Mouse (Mus musculus) stomach, adult 2 months (tissue): Measurements from ENCODE around the gene Olfr1199. TPM values are rescaled to one million over a fixed set of nuclear protein-coding genes. Genes with fewer than 3 reads are reported as not detected.

Source experiments
- polyA plus RNA-seq: library from polyadenylated mRNA; depleted of rRNA; stranded (reverse); fragments of >200 nt; gene quantifications from 2 replicates; pipeline ENCODE4 v1.2.3, GENCODE M21; 2012; rRNA removed

Gene Olfr1199
- polyA plus RNA-seq: not detected in 2 replicates

DNA sequence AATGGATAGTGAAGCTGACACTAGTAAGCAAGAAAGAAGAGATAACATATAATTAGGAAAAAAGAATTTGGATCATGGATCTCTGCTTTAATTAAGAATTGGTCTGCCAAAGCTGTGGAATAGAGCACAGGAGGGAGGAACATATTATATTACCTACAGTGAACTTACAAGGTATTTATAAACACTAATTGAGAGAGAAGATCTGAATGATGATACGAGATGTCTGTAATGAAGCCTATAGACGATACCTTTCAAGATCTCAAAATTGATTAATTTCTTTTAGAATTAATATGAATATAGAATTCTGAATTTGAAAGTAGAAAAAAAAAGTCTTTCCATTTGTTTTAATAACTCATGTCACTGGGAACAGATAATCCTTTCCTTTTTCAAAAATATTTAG, at the start of gene Olfr1199:
Gene Olfr1199, minus strand, starts transcription at position 101 of the 400 bp plus-strand sequence.

GRCm38 (mm10) chr2:88792736-88793135, 32.5 kb upstream of the Olfr1199 start, which contains the start of gene Olfr1201:
TSS of gene Olfr1201 (plus strand) at chr2:88793036.

DNA sequence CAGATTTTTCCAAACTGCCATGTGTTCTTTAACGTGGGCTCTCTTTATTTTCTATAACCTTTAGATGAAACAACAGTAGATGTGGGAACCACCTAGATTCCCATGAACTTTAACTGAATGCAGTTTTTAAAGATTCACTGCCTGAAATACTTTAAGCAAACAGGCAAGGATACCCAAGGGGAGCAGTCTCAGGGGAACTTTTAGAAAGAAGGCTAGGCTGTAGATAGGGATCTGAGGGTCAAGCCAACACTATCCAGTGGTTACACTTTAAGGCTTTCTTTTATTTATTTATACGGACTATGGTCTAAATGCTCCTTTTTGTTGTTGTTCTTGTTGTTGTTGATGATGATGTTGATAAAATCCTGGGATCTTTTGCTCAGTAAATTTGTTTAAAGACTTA, 10.1 kb upstream of the Olfr1199 start, which contains the start of gene Olfr1200:
Gene Olfr1200, minus strand, starts transcription at position 101 of the 400 bp plus-strand sequence.

GRCm38 (mm10) chr2:88751270-88751669, 9.0 kb downstream of the Olfr1199 start, which contains the start of gene Olfr1198:
TSS of gene Olfr1198 (minus strand) at chr2:88751370.

GRCm38 (mm10) chr2:88732266-88732665, 28.0 kb downstream of the Olfr1199 start, which contains the start of gene Olfr1197:
TSS of gene Olfr1197 (minus strand) at chr2:88732366.

DNA sequence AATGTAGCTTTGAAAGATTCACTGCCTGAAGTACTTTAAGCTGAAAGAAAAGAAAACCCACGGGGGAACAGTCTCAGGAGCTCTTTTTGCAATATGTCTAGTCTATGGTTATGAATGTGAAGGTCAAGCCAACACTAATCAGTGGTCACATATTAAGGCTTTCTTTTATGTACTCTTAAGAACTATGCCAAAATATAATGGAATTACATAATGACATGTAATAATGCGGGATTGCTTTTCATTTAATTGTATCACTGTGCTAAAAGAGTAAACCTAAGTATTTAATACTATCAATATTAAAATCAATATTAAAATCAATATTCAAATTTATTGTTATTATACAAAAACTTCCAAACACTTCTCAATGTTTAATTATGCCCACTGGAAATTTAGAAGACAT, 55.8 kb downstream of the Olfr1199 start, which contains the start of gene Olfr1196:
Gene Olfr1196, minus strand, starts transcription at position 101 of the 400 bp plus-strand sequence.

Other genes with a start within 250 kb of the Olfr1199 start
- not detected in 2 replicates for gene Olfr1186, start 241.9 kb downstream of the Olfr1199 start, polyA plus RNA-seq
- not detected in 2 replicates for gene Olfr1188, start 203.5 kb downstream of the Olfr1199 start, polyA plus RNA-seq
- not detected in 2 replicates for gene Olfr1189, start 174.0 kb downstream of the Olfr1199 start, polyA plus RNA-seq
- gene Olfr1191-ps1, start 119.9 kb downstream of the Olfr1199 start, polyA plus RNA-seq: not detected in 2 replicates
- not detected in 2 replicates for gene Olfr1192-ps1, start 112.0 kb downstream of the Olfr1199 start, polyA plus RNA-seq
- gene Olfr1193, start 84.8 kb downstream of the Olfr1199 start, polyA plus RNA-seq: not detected in 2 replicates
- gene Olfr1195, start 71.3 kb downstream of the Olfr1199 start, polyA plus RNA-seq: not detected in 2 replicates
- not detected in 2 replicates for gene Olfr1196, start 55.9 kb downstream of the Olfr1199 start, polyA plus RNA-seq
- not detected in 2 replicates for gene Olfr1197, start 28.1 kb downstream of the Olfr1199 start, polyA plus RNA-seq
- gene Olfr1198, start 9.1 kb downstream of the Olfr1199 start, polyA plus RNA-seq: not detected in 2 replicates
- gene Olfr1200, start 10.0 kb upstream of the Olfr1199 start, polyA plus RNA-seq: not detected in 2 replicates
- not detected in 2 replicates for gene Olfr1201, start 32.6 kb upstream of the Olfr1199 start, polyA plus RNA-seq
- gene Olfr1202, start 54.0 kb upstream of the Olfr1199 start, polyA plus RNA-seq: not detected in 2 replicates
- not detected in 2 replicates for gene Olfr1205, start 69.3 kb upstream of the Olfr1199 start, polyA plus RNA-seq
- gene Olfr1204, start 88.8 kb upstream of the Olfr1199 start, polyA plus RNA-seq: not detected in 2 replicates
- gene Olfr1206, start 102.8 kb upstream of the Olfr1199 start, polyA plus RNA-seq: not detected in 2 replicates
- gene Olfr1208, start 141.8 kb upstream of the Olfr1199 start, polyA plus RNA-seq: not detected in 2 replicates
- gene Olfr1209, start 154.7 kb upstream of the Olfr1199 start, polyA plus RNA-seq: not detected in 2 replicates
- gene Olfr1211, start 177.6 kb upstream of the Olfr1199 start, polyA plus RNA-seq: not detected in 2 replicates
- not detected in 2 replicates for gene Olfr1212, start 193.5 kb upstream of the Olfr1199 start, polyA plus RNA-seq
- not detected in 2 replicates for gene Gm13762, start 219.8 kb upstream of the Olfr1199 start, polyA plus RNA-seq
- not detected in 2 replicates for gene Olfr1214, start 232.2 kb upstream of the Olfr1199 start, polyA plus RNA-seq
- not detected in 2 replicates for gene Olfr1215, start 246.5 kb upstream of the Olfr1199 start, polyA plus RNA-seq